Mouse (Mus musculus): ENCODE data around the gene Eci2.
A peak's percentile ranks its signal among the peaks of the same experiment; 100 is the strongest.
"Not testable (repeated sequence)": the region's sequence is repeated elsewhere in the genome, so short reads cannot be mapped to it uniquely, and the experiment has no call there.

Gene Eci2

DNA sequence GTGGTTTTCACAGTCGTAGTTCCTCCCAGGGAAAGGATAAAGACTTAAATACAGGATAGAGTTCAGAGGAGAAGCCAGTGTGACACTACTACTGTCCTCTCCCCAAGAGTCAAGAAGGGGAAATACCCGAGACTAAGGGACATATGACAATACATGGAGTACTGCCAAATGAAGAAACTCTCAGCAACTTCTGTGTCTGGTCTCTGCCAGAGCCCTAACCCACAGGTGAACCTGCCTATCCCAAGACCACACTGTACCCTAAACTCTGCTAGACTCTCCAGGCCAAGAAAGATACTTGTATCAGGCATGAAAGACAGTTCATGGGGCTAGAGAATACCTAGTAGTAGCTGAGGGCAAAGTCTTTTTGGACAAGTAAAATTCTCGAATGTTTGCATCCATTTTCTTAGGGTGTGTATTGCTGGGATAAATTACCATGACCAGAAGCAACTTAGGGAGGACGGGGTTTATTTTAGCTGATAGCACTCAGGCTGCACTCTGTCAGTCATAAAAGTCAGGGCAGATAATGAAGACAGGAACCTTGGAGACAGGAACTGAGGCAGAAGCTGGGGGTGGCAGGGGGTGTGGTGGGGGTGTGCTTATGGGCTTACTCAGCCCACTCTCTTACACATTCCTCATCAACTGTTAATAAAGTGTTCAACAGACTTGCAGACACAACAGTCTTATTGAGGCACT is 35.2 kb downstream of the Eci2 start:
- DNase-seq (ENCODE audit: low spot score): no peak

DNA sequence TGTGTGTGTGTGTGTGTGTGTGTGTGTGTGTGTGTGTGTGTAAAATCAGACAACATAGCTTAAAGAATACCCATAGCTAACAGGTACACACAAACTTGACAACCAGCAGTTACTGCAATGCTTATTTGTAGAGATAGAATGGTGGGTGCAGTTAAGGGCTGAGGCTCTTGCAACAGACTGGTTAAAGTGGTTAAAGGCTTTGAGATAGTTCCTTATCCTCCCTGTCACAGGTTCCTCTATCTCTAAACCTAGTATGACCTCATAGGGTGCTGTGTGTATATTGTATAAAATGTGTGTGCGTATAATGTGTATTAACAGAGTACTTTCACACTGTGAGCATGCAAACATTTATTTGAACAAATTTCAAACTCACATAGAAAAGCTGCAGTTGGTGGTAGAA is 43.4 kb downstream of the Eci2 start:
- not testable (repeated sequence) for DNase-seq (ENCODE audit: low spot score)

DNA sequence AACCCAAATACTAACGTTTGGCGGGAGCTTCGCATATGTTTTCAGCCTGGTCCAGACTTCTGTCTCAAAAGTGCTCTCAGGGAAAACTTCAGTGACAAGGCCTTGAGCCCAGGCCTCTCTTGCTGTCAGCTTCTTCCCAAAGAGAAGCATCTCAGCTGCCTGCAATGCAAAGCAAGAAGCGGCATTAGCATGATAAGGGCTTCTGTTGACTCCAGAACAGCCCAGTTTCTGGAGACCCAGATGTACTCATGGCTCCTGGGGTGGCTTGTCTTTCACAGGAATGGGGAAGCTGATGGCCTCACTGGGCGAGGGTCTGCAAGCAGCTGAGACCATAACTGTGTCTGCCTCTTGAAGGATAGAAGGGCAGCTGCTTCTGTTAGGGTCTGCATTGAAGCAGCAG is 48.3 kb downstream of the Eci2 start:
- DNase-seq (ENCODE audit: low spot score): not testable (repeated sequence)

DNA sequence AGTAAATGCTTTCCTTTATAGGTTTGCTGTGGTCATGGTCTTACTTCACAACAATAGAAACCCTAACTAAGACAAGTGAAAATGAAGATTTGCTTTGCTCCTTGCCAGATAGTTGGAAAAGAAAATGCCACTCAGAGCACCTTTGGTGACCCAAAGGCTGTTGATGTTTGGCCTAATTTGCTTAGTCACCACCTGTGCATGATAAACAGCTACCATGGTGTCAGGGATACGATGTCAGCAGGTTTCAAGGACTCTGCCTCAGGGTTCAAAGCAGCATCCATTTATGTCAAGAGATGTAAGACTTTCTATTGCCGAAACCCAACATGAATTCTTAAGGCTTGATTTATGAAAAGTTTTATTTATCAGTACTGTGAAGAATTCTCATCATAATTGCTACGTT is 49.5 kb downstream of the Eci2 start:
- DNase-seq (ENCODE audit: low spot score): no peak

DNA sequence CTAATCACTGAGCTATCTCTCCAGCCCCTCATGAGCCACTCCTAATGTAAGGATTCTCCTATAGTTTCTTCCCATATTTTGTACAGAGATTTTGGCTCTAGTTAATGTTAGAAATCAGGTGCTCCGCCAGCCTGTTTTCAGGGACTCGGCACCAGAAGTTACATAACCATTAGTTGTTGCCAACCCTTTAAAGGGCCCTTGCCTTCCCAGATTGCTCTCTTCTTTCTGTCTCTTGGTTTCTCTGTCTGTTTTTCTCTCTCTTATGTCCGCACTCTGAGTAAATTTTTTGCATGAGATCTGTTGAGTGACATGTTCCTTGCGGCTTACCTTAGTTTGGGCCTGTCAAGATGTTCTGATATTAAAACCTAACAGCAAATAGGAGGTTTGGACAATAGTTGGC is 50.8 kb downstream of the Eci2 start:
- DNase-seq (ENCODE audit: low spot score): no peak

DNA sequence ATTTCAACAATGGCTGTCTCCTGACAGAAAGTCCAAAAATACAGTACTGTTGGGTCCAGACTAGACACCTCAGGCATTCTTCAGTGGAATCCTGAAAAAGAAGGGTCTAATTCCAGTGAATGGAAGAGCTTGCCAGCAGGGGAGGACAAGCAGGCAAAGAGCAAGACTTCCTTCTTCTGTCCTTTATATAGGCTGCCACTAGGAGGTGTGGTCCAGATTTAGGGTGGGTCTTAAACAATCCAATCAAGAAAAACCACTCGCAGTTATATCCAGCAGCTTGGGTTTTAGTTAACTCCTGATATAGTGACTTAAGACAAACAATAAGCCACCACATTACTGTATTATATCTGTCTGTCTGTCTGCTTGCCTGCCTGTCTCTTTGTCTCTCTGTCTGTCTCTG is 53.1 kb downstream of the Eci2 start:
- DNase-seq (ENCODE audit: low spot score): no peak

DNA sequence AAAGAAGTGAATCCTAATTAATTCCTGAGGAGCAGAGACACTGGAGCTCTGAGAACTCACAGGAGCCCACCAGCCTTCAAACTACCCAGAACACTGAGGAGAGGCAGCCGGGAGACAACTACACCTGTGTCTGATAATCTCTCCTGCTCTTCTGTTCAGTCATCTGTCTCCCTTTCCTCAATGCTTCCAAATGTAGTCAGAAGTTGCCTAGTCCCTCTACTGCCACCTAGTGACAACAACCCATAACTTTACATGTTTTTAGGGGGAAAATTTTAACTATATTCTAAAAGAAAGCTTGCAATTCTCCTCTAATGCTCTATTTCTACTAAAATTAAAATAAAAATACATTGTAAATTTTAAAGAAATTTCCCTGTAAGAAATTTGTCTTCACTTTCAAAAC is 53.7 kb downstream of the Eci2 start:
- DNase-seq (ENCODE audit: low spot score): no peak

DNA sequence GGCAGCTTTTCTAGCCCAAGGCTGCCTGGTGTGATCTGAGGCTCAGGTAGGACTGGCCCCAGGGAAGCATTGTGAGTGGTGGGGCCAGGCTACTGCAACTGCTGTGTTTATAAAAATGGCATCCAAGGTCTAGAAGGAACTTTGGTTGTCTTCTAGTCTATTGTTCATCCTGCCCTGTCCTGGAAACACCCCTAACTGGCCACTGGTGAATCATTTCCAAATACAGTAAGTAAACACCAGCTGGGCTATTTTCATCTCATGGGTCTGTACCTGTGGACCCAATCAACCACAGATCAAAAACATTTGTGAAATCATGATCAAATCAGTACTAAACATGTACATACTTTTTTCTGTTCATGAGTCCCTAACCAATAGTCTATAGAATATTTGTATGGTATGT is 54.4 kb downstream of the Eci2 start:
- DNase-seq (ENCODE audit: low spot score): not testable (repeated sequence)

DNA sequence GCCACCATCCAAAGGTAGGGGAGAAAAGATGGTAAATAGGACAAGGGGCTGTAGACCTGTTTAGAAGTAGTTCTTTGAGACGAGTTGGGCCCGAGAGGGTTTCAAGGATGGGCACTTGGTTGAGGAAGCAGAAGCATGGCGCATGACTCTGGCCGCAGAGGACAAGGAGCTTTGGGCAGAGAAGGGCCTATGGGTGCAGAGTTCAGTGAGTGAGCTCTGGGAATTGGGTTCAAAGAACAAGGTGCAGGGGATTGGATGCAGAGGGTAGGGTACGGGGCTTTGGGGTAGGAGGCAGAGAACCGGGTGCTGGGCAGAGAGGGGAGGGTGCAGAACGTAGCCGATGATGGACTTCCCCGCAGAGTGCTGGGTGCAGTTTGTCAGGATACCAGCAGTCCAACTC is 61.2 kb downstream of the Eci2 start:
- not testable (repeated sequence) for DNase-seq (ENCODE audit: low spot score)

DNA sequence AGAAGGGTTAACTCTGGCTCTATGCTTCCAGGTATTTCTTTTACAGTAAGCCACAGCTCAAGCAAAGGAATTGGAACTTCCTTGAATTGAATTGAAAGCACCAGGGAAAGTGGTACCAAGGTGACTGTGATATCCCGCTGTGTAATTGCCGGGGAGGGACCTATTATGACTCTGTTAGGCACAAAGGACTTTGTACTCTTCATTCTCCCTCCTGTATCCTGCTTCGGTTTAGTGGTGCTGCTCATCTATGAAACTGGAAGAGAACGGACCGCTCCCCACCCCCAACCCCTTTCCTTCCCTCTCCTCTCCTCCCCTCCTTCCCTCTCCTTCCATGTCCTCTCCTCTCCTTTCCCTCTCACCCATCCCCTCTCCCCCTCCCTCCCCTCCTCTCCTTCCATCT is 62.0 kb downstream of the Eci2 start:
- DNase-seq (ENCODE audit: low spot score): no peak

DNA sequence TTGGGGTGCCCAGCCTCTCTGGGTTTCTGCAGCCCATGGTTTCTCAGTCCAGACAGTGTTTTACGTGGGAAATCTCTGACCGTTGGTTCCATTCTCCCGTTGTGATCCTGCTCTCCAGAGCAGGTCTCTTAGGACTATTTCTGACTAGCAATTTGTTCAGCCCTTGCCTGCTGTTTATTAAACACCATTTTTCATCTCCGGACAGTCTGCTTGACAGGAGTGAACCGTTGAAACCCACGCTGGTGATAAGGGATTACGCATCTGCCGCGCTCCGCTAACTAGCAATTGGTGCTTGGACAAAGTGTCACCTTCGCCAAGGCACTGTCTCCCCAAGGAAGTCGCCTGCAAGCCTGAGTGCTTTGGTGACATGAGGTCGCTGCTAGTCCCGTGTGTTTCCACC is 62.5 kb downstream of the Eci2 start:
- no peak for DNase-seq (ENCODE audit: low spot score)

DNA sequence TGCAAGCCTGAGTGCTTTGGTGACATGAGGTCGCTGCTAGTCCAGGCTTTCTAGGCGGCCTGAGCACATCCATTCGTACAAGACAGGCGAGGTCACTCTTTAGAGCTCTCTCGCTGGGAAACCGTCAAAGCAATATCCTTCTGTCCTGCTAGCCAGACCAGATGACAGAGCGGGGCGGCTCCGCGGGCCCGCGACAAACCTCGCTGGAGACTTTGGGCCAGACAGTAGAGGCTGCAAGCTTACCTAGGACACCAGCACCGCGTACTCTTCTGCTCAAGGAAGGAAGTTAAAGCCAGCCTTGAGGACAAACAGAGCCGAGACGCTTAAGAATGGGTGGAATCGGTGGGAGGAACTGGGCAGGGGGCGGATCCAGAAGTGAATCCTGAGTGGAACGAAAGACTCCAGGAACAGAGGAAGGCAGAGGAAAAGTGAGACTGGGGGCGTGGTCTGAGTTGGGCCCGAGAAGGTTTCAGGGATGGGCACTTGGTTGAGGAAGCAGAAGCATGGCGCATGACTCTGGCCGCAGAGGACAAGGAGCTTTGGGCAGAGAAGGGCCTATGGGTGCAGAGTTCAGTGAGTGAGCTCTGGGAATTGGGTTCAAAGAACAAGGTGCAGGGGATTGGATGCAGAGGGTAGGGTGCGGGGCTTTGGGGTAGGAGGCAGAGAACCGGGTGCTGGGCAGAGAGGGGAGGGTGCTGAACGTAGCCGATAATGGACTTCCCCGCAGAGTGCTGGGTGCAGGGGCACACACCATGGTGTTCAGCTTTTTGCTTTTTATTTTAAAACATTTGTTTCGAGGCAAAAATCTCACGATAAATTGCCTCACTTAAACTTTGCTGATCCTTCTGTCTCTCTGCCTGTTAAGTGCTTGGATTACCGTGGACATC is 63.1 kb downstream of the Eci2 start, which contains the start of gene Eci3:
Gene Eci3 (minus strand): TSS at position 300 of the 887 bp plus-strand sequence.
- DNase-seq (ENCODE audit: low spot score): peak; percentile 65

DNA sequence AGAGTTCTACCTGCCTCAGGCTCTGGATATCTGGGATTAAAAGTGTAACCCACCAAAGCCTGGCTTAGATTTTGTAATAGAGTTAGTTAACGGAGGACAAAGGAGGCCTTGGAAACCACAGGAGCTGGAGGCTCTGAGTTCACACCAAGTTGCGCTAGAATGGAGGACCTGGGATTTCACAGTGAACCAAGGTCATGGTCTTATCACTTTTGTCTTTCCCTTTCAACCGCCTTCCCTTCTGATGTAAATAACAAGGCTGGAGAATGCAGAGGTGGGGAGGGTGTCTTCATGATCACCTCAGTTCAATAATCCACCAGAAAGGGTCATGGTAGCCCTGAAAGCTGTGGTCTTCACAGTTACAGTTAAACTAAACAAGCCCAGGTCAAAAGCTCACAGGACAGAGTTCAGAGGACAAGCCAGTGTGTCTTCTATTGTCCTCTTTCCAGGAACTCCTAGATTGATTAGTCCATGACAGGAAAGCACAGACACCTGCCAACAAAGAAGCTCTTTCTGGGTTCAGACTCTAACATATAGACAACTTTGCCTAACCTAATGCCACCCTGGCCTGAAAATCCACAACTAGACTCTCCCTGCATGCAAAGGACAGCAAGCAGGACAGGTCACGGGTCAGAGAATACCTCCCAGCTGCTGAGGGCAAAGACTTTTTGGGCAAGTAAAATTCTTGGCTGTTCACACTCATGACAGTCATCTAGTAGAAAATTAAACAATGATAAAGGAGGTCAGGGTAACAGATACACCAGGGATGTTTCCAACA is 65.7 kb downstream of the Eci2 start:
- no peak for DNase-seq (ENCODE audit: low spot score)

DNA sequence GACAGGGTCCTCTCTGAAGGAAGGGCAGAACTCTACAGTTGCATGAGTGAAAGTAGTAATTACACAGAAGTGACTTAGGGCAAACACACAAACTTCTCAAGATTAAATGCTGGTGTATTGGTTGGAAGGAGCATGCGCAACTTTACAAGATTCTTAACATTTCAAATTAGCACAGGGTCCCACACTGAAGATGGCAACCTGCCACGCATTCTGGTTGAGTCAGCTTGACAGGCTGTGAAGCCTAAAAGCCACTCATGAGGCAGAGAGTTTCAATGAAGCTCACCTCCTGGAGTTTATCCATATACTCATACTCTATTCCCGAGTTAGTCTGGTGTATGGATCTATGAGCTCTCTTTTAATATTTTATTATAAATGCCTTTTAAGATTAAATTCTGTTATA is 68.7 kb downstream of the Eci2 start:
- not testable (repeated sequence) for DNase-seq (ENCODE audit: low spot score)

DNA sequence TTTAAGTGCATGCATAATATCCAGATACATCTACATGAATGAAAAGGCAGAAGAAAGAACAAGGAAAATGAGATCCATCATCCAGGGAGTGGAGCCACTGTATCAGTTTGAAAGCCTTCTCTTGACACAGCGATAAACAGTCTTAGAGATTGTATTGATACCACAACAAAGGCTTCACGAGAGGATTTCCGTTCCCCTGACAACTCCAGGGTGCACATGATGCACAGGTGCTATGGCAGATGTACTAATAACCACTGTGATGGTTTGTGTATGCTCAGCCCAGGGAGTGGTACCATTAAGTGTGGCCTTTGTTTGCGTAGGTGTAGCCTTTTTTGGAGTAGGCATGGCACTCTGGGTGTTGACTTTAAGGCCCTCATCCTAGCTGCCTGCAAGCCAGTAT is 70.0 kb downstream of the Eci2 start:
- no peak for DNase-seq (ENCODE audit: low spot score)

DNA sequence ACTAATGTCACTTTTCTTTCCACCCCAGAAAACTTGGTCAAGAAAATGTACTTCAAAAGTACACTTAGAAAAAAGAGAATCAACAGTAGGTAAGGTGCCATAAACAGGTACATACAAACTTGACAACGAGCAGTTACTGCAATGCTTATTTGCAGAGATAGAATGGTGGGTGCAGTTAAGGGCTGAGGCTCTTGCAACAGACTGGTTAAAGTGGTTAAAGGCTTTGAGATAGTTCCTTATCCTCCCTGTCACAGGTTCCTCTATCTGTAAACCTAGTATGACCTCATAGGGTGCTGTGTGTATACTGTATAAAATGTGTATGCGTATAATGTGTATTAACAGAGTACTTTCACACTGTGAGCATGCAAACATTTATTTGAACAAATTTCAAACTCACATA is 75.5 kb downstream of the Eci2 start:
- not testable (repeated sequence) for DNase-seq (ENCODE audit: low spot score)

DNA sequence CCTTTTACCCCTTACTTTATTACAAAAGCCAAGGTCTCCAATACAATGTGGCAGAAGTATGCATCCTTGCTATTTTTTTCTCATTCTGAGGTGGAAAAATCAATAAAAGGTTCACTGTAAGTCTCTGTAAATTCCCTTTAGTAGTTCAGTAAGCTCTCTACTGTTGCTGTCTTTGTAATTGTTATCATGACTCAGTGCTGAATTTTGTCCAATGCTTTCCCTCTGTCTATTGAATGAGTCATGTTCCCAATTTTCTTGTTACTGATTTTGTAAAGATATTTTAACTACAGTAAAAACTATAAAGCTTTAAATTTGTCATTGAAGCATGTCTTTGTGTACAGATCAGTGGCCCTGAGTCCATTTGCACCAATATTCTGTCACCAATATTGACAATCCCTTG is 84.5 kb downstream of the Eci2 start:
- DNase-seq (ENCODE audit: low spot score): no peak

DNA sequence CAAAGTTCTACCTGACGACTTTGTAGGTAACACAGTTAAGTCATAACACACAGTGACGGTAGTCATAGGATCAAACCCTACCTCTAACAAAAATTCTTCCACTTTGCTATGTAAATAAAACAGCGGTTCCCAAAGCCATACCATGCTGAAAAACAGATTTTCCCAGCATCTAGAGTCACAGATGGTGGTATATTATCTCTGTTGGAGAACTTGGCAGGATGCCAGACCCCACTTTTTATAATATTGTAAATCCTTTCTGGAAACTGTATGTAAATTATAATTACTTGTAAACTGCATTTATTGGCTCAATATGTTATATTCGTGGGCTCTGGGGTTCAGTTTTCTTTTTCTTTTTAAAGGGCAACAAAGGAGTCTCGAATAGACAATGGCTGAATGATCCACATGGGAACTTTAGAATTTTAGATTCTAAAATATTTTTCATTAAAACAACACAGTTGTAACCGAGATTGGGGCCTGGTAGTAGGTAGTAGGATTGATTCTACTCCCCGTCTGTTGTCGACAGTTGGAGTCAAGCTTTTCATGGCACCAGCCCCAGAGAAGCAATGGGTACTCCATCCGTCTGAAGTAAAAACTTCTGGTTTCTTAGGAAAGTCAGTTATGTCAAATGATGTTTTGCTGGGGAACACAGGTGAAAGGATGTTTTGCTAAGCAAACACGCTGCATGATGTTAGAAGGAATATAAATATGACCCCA is 91.8 kb downstream of the Eci2 start:
- no peak for DNase-seq (ENCODE audit: low spot score)
